Mouse (Mus musculus) ES-E14 (cell line): ENCODE measurements around the gene 1700025C18Rik.

ENCODE experiments used
- CHD2 ChIP-seq: IDR thresholded peaks from 2 replicates; pipeline ENCODE4 v1.6.1; 2014; ENCODE audit warnings: mild to moderate bottlenecking, low read depth, low read length, inconsistent platforms
- HCFC1 ChIP-seq: IDR thresholded peaks from 2 replicates; pipeline ENCODE4 v1.6.1; 2012; ENCODE audit warnings: low read length, inconsistent platforms, borderline replicate concordance; ENCODE audit not compliant: insufficient read depth
- MAFK ChIP-seq: IDR thresholded peaks from 2 replicates; pipeline ENCODE4 v1.6.1; 2014; ENCODE audit warnings: mild to moderate bottlenecking, low read depth, low read length, inconsistent platforms; ENCODE audit not compliant: insufficient read depth
- ZC3H11A ChIP-seq: IDR thresholded peaks from 2 replicates; pipeline ENCODE4 v1.6.1; 2012; ENCODE audit warnings: low read depth, mild to moderate bottlenecking, inconsistent platforms, low read length, borderline replicate concordance
- ZNF384 ChIP-seq: IDR thresholded peaks from 2 replicates; pipeline ENCODE4 v1.6.1; 2012; ENCODE audit warnings: low read depth, low read length, inconsistent platforms

DNA sequence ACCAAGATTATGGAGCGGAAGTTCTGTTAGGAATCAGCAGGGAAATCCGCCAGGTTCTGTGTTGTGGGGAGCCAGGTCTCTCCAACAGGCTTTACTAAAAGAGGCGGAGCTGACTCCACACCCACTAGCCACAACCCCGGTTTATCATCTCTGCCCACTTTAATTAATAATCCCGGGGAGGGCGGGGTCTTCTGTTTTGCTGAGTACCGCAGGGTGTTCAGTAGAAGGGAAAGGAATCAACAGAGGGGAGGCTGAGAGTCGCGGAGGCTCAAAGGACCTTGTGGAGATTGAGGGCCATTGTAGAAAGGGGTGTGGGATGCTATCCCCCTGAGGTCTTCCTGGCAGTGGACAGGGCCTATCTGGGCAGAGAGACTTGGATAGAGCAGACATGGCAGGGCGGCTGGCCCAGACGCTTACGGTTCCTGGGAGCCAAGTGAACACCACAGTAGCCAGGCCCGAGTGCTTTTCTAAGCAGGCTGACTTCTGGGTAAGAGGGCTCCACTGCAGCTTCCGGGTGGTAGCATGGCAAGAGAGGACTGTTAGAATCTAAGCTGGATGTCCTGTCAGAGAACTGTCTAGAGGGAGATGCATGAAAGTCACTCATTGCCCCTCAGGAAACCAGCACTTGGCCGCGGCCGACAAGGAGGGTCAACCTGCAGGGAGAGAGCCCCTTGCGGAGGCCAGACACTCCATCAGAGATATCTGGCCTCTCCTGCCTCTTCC lies 39.6 kb downstream of the 1700025C18Rik start:
- TF ChIP-seq ZC3H11A (no peak), CHD2 (no peak), ZNF384 (no peak), HCFC1 (no peak), MAFK (no peak)
